Mouse (Mus musculus) splenic B cell, adult 2 months (primary cell): ENCODE results near the gene Krt26.

Experiments used
- DNase-seq: peaks from one replicate; pipeline ENCODE4 v3.0.0-alpha.2; 2011; ENCODE audit warnings: low read depth, low spot score
- H3K27me3 ChIP-seq: 2 replicates; pipeline ENCODE4 v1.6.1; 2012; ENCODE audit warnings: mild to moderate bottlenecking, low read length, moderate library complexity, mixed read lengths; ENCODE audit not compliant: control insufficient read depth, poor library complexity, insufficient read depth, severe bottlenecking
- H3K36me3 ChIP-seq: 2 replicates; pipeline ENCODE4 v1.6.1; 2012; ENCODE audit warnings: mild to moderate bottlenecking, low read length, moderate library complexity, mixed read lengths; ENCODE audit not compliant: control insufficient read depth, poor library complexity, insufficient read depth, severe bottlenecking

Krt26 gene

GRCm38 (mm10) chr11:99319127-99319526, 18.6 kb downstream of the Krt26 start:
- Histone ChIP-seq H3K36me3 (no peaks in the 10 kb centered on the region), H3K27me3 (no peaks in the 10 kb centered on the region; the same call in none of the 2 replicates)
- DNase-seq: no peak

GRCm38 (mm10) chr11:99316543-99316942, 21.2 kb downstream of the Krt26 start:
- no peak for DNase-seq
- Histone ChIP-seq H3K36me3 (no peaks in the 10 kb centered on the region), H3K27me3 (no peaks in the 10 kb centered on the region)

- no peaks in the 10 kb centered on the region for H3K36me3 ChIP-seq
- no peaks in the 10 kb centered on the region for H3K27me3 ChIP-seq
- no peak for DNase-seq
Measured at GRCm38 (mm10) chr11:99314594-99314993, 23.2 kb downstream of the Krt26 start.

- Histone ChIP-seq H3K36me3 (no peaks in the 10 kb centered on the region), H3K27me3 (no peaks in the 10 kb centered on the region)
- DNase-seq: peak; percentile 75
Measured at GRCm38 (mm10) chr11:99310882-99311281, 26.9 kb downstream of the Krt26 start.

GRCm38 (mm10) chr11:99307579-99307978, 30.2 kb downstream of the Krt26 start:
- H3K36me3 ChIP-seq: no peaks in the 10 kb centered on the region
- peak; percentile 88 for DNase-seq
- H3K27me3 ChIP-seq: no peaks in the 10 kb centered on the region

- DNase-seq: peak; percentile 20
- Histone ChIP-seq H3K27me3 (no peaks in the 10 kb centered on the region), H3K36me3 (no peaks in the 10 kb centered on the region)
Measured at GRCm38 (mm10) chr11:99295039-99295438, 42.7 kb downstream of the Krt26 start.

GRCm38 (mm10) chr11:99292846-99293245, 44.9 kb downstream of the Krt26 start:
- peak; percentile 76 for DNase-seq
- no peaks in the 10 kb centered on the region for H3K27me3 ChIP-seq
- no peaks in the 10 kb centered on the region for H3K36me3 ChIP-seq

- no peak for DNase-seq
- H3K36me3 ChIP-seq: no peaks in the 10 kb centered on the region
Measured at GRCm38 (mm10) chr11:99284833-99285312, 52.9 kb downstream of the Krt26 start, which contains the start of gene Krt24. Krt24 (minus strand) TSS chr11:99285262.

GRCm38 (mm10) chr11:99284011-99284410, 53.8 kb downstream of the Krt26 start:
- DNase-seq: no peak
- no peaks in the 10 kb centered on the region for H3K27me3 ChIP-seq

More at GRCm38 (mm10) chr11:99284833-99285312, 52.9 kb downstream of the Krt26 start, which contains the start of gene Krt24:
- no peaks in the 10 kb centered on the region for H3K27me3 ChIP-seq

GRCm38 (mm10) chr11:99283334-99283733, 54.4 kb downstream of the Krt26 start:
- DNase-seq: no peak
- Histone ChIP-seq H3K36me3 (no peaks in the 10 kb centered on the region), H3K27me3 (no peaks in the 10 kb centered on the region)

More at GRCm38 (mm10) chr11:99284011-99284410, 53.8 kb downstream of the Krt26 start:
- H3K36me3 ChIP-seq: no peaks in the 10 kb centered on the region

GRCm38 (mm10) chr11:99281116-99281515, 56.6 kb downstream of the Krt26 start:
- no peaks in the 10 kb centered on the region for H3K27me3 ChIP-seq
- H3K36me3 ChIP-seq: no peaks in the 10 kb centered on the region
- DNase-seq: no peak

GRCm38 (mm10) chr11:99279986-99280385, 57.8 kb downstream of the Krt26 start:
- Histone ChIP-seq H3K27me3 (no peaks in the 10 kb centered on the region), H3K36me3 (no peaks in the 10 kb centered on the region)
- DNase-seq: no peak
